Mouse (Mus musculus) leukemia stem cell, adult 10-12 weeks (primary cell): ENCODE results near the gene Zcchc17. TPM values are rescaled to one million over a fixed set of nuclear protein-coding genes. Genes with fewer than 3 reads are reported as not detected.

Experiments
- polyA plus RNA-seq: library from polyadenylated mRNA; stranded (reverse); fragments of >175 nt; gene quantifications from 2 replicates; pipeline ENCODE4 v1.2.3, GENCODE M21; 2012; ENCODE audit warnings: low replicate concordance

The Zcchc17 gene
- polyA plus RNA-seq = 16.5 and 25.7 TPM in 2 replicates

GRCm38 (mm10) chr4:130359486-130360237, at the start of gene Zcchc17, which contains the start of gene Snrnp40:
TSS of gene Zcchc17 (minus strand) at chr4:130359943.
TSS of gene Snrnp40 (plus strand) at chr4:130360132.

GRCm38 (mm10) chr4:130308231-130309081, 51.3 kb downstream of the Zcchc17 start, which contains the start of the genes Fabp3 and Gm10570:
TSS of gene Fabp3 (plus strand) at chr4:130308595.
TSS of gene Gm10570 (minus strand) at chr4:130308674.

GRCm38 (mm10) chr4:130279105-130279504, 80.6 kb downstream of the Zcchc17 start, which contains the start of gene Serinc2:
TSS of gene Serinc2 (minus strand) at chr4:130279205.

Other genes with a start within 250 kb of the Zcchc17 start
- gene Hcrtr1, start 220.6 kb downstream of the Zcchc17 start, polyA plus RNA-seq = not detected in 2 replicates
- gene Tinagl1, start 184.8 kb downstream of the Zcchc17 start, polyA plus RNA-seq = 57.1 and 67.5 TPM in 2 replicates
- gene Gm853, start 137.5 kb downstream of the Zcchc17 start, polyA plus RNA-seq = not detected in 2 replicates
- 0.30 and 0.73 TPM in 2 replicates for gene Serinc2, start 80.7 kb downstream of the Zcchc17 start, polyA plus RNA-seq
- not detected in 2 replicates for gene Fabp3, start 51.3 kb downstream of the Zcchc17 start, polyA plus RNA-seq
- gene Gm10570, start 51.3 kb downstream of the Zcchc17 start, polyA plus RNA-seq = not detected in 2 replicates
- gene Snrnp40, start 189 bp upstream of the Zcchc17 start, polyA plus RNA-seq = 44.3 and 58.2 TPM in 2 replicates
- gene Nkain1, start 214.2 kb upstream of the Zcchc17 start, polyA plus RNA-seq = 0.15 TPM in 1 of 2 replicates, not detected in the other